Mouse (Mus musculus) heart, embryonic 13.5 days (tissue): Measurements from ENCODE around the gene 4930544D05Rik. TPM values are rescaled to one million over a fixed set of nuclear protein-coding genes. Genes with fewer than 3 reads are reported as not detected.

Experiments used
- ATAC-seq: fragments of 200-750 bp; cut with Nextera tagmentation; 2 replicates; pipeline ENCODE4 v1.8.0; 2017; ENCODE audit warnings: moderate TSS enrichment; ENCODE audit not compliant: insufficient number of reproducible peaks, low FRiP score, low TSS enrichment; ENCODE audit errors: extremely low read depth
- H3K27ac ChIP-seq: fragments of 300-500 bp; sonication (generic); replicated peaks from 2 replicates; pipeline ENCODE4 v1.5.1; 2015; ENCODE audit warnings: moderate library complexity, mild to moderate bottlenecking, inconsistent platforms
- H3K27me3 ChIP-seq: fragments of 300-500 bp; sonication (generic); replicated peaks from 2 replicates; pipeline ENCODE4 v1.6.1; 2015; ENCODE audit warnings: mild to moderate bottlenecking, inconsistent platforms
- H3K36me3 ChIP-seq: fragments of 300-500 bp; sonication (generic); 2 replicates; pipeline ENCODE4 v1.6.1; 2015; ENCODE audit warnings: mild to moderate bottlenecking, inconsistent platforms
- H3K4me1 ChIP-seq: fragments of 300-500 bp; sonication (generic); 2 replicates; pipeline ENCODE4 v1.6.1; 2015; ENCODE audit warnings: inconsistent platforms
- H3K4me2 ChIP-seq: fragments of 300-500 bp; sonication (generic); 2 replicates; pipeline ENCODE4 v1.6.1; 2015; ENCODE audit warnings: inconsistent platforms, mild to moderate bottlenecking, moderate library complexity
- H3K4me3 ChIP-seq: fragments of 300-500 bp; sonication (generic); 2 replicates; pipeline ENCODE4 v1.5.1; 2015; ENCODE audit warnings: moderate library complexity, mild to moderate bottlenecking, inconsistent platforms
- H3K9ac ChIP-seq: fragments of 300-500 bp; sonication (generic); 2 replicates; pipeline ENCODE4 v1.6.1; 2015; ENCODE audit warnings: inconsistent platforms, mild to moderate bottlenecking, moderate library complexity
- H3K9me3 ChIP-seq: fragments of 300-500 bp; sonication (generic); 2 replicates; pipeline ENCODE4 v1.6.1; 2016; ENCODE audit warnings: inconsistent platforms
- WGBS: fragments of 180-500 bp; shearing (Covaris S2); methylation state at CpG from one replicate; pipeline ENCODE4 v1.1.7; 2015; ENCODE audit warnings: mixed read lengths; 5-methylcytosine and 5-hydroxymethylcytosine counted together
- polyA plus RNA-seq: library from polyadenylated mRNA; unstranded; fragments of >200 nt; fragmentation: Nextera tagmentation; extraction: Ambion mirVana; gene quantifications from 2 replicates; pipeline ENCODE4 v1.2.1, GENCODE M21; 2015

Gene 4930544D05Rik
- polyA plus RNA-seq, 1 experiment from 2014 or later, result not detected

- 64% methylated on average over 3 of the region's 3 CpGs for WGBS
- H3K4me3 ChIP-seq, result no peak overlapping the region
- no peak for ATAC-seq
- H3K27me3 ChIP-seq, result no peaks in the 10 kb centered on the region
- no peak overlapping the region for H3K9ac ChIP-seq
- no peak overlapping the region for H3K4me2 ChIP-seq
- H3K36me3 ChIP-seq, result no peaks in the 10 kb centered on the region
- H3K4me1 ChIP-seq, result peaks cover 74% of the 10 kb centered on the region
- H3K9me3 ChIP-seq, result no peaks in the 10 kb centered on the region
- H3K27ac ChIP-seq, result no peak overlapping the region
Observed at GRCm38 (mm10) chr11:70582196-70582595, 33.5 kb upstream of the 4930544D05Rik start.

GRCm38 (mm10) chr11:70583022-70583714, 32.5 kb upstream of the 4930544D05Rik start:
- no peak overlapping the region for H3K9ac ChIP-seq
- no peaks in the 10 kb centered on the region for H3K9me3 ChIP-seq
- H3K4me2 ChIP-seq, result no peak overlapping the region
- H3K4me3 ChIP-seq, result no peak overlapping the region
- 0 out of 2 replicates have a peak overlapping the region, but pooled peaks have one; percentile 26 for H3K27ac ChIP-seq
- no peaks in the 10 kb centered on the region for H3K36me3 ChIP-seq
- peaks cover 68% of the 10 kb centered on the region for H3K4me1 ChIP-seq
- no peak for ATAC-seq
- WGBS, result 55% methylated on average over 6 of the region's 6 CpGs
- no peaks in the 10 kb centered on the region for H3K27me3 ChIP-seq

- Histone ChIP-seq H3K4me3 (no peak overlapping the region), H3K27me3 (no peaks in the 10 kb centered on the region), H3K9me3 (no peaks in the 10 kb centered on the region), H3K4me2 (no peak overlapping the region), H3K9ac (no peak overlapping the region), H3K36me3 (no peaks in the 10 kb centered on the region), H3K4me1 (peaks cover 63% of the 10 kb centered on the region), H3K27ac (no peak overlapping the region)
- ATAC-seq, result no peak
- 90% methylated on average over 7 of the region's 7 CpGs for WGBS
Observed at GRCm38 (mm10) chr11:70583775-70584174, 31.9 kb upstream of the 4930544D05Rik start.

GRCm38 (mm10) chr11:70585457-70585856, 30.2 kb upstream of the 4930544D05Rik start:
- Histone ChIP-seq H3K27ac (peak overlapping the region; percentile 45), H3K9me3 (no peaks in the 10 kb centered on the region), H3K9ac (no peak overlapping the region), H3K4me1 (peaks cover 47% of the 10 kb centered on the region), H3K36me3 (no peaks in the 10 kb centered on the region), H3K4me3 (no peak overlapping the region), H3K4me2 (no peak overlapping the region), H3K27me3 (no peaks in the 10 kb centered on the region)
- ATAC-seq, result no peak
- 52% methylated on average over 7 of the region's 7 CpGs for WGBS

GRCm38 (mm10) chr11:70586261-70586660, 29.4 kb upstream of the 4930544D05Rik start:
- Histone ChIP-seq H3K4me3 (no peak overlapping the region), H3K4me1 (peaks cover 42% of the 10 kb centered on the region), H3K4me2 (no peak overlapping the region), H3K36me3 (no peaks in the 10 kb centered on the region), H3K27ac (no peak overlapping the region), H3K9me3 (no peaks in the 10 kb centered on the region), H3K27me3 (no peaks in the 10 kb centered on the region), H3K9ac (no peak overlapping the region)
- WGBS, result 84% methylated on average over 3 of the region's 3 CpGs
- no peak for ATAC-seq

- H3K4me3 ChIP-seq, result no peak overlapping the region
- no peaks in the 10 kb centered on the region for H3K9me3 ChIP-seq
- 81% methylated on average over 5 of the region's 5 CpGs for WGBS
- no peak for ATAC-seq
- no peak overlapping the region for H3K27ac ChIP-seq
- no peaks in the 10 kb centered on the region for H3K36me3 ChIP-seq
- no peaks in the 10 kb centered on the region for H3K27me3 ChIP-seq
- H3K4me2 ChIP-seq, result no peak overlapping the region
- no peak overlapping the region for H3K9ac ChIP-seq
- peaks cover 40% of the 10 kb centered on the region for H3K4me1 ChIP-seq
Observed at GRCm38 (mm10) chr11:70586954-70587353, 28.7 kb upstream of the 4930544D05Rik start.

- Histone ChIP-seq H3K27me3 (no peaks in the 10 kb centered on the region), H3K27ac (no peak overlapping the region), H3K9me3 (no peaks in the 10 kb centered on the region), H3K4me1 (peaks cover 21% of the 10 kb centered on the region), H3K9ac (no peak overlapping the region), H3K4me2 (no peak overlapping the region), H3K36me3 (no peaks in the 10 kb centered on the region), H3K4me3 (no peak overlapping the region)
- ATAC-seq, result no peak
- 76% methylated on average over 1 of the region's 1 CpGs for WGBS
Observed at GRCm38 (mm10) chr11:70591733-70592132, 23.9 kb upstream of the 4930544D05Rik start.

- 63% methylated on average over 15 of the region's 15 CpGs for WGBS
- Histone ChIP-seq H3K4me2 (no peak overlapping the region), H3K36me3 (peaks cover 25% of the 10 kb centered on the region), H3K4me3 (no peak overlapping the region), H3K9me3 (no peaks in the 10 kb centered on the region), H3K9ac (no peak overlapping the region), H3K27ac (no peak overlapping the region), H3K27me3 (no peaks in the 10 kb centered on the region), H3K4me1 (peaks cover 26% of the 10 kb centered on the region)
- ATAC-seq, result no peak
Observed at GRCm38 (mm10) chr11:70594253-70594989, 21.2 kb upstream of the 4930544D05Rik start.

- no peaks in the 10 kb centered on the region for H3K27me3 ChIP-seq
- no peak overlapping the region for H3K4me2 ChIP-seq
- peaks cover 26% of the 10 kb centered on the region for H3K4me1 ChIP-seq
- no peaks in the 10 kb centered on the region for H3K9me3 ChIP-seq
- WGBS, result 51% methylated on average over 2 of the region's 2 CpGs
- peaks cover 32% of the 10 kb centered on the region for H3K36me3 ChIP-seq
- no peak overlapping the region for H3K4me3 ChIP-seq
- no peak for ATAC-seq
- H3K9ac ChIP-seq, result no peak overlapping the region
- H3K27ac ChIP-seq, result no peak overlapping the region
Observed at GRCm38 (mm10) chr11:70595638-70596037, 20.0 kb upstream of the 4930544D05Rik start.

GRCm38 (mm10) chr11:70596094-70596493, 19.6 kb upstream of the 4930544D05Rik start:
- H3K27ac ChIP-seq, result no peak overlapping the region; the same call in 1 of the 2 replicates

GRCm38 (mm10) chr11:70597301-70597700, 18.3 kb upstream of the 4930544D05Rik start:
- no peaks in the 10 kb centered on the region for H3K9me3 ChIP-seq
- peaks cover 26% of the 10 kb centered on the region for H3K4me1 ChIP-seq
- 74% methylated on average over 6 of the region's 6 CpGs for WGBS
- no peak overlapping the region for H3K9ac ChIP-seq
- H3K36me3 ChIP-seq, result peaks cover 43% of the 10 kb centered on the region
- no peak overlapping the region for H3K27ac ChIP-seq
- H3K4me2 ChIP-seq, result no peak overlapping the region
- no peaks in the 10 kb centered on the region for H3K27me3 ChIP-seq
- H3K4me3 ChIP-seq, result no peak overlapping the region
- ATAC-seq, result no peak

More at GRCm38 (mm10) chr11:70596094-70596493, 19.6 kb upstream of the 4930544D05Rik start:
- Histone ChIP-seq H3K4me1 (peaks cover 26% of the 10 kb centered on the region), H3K4me3 (no peak overlapping the region), H3K27me3 (no peaks in the 10 kb centered on the region), H3K4me2 (no peak overlapping the region), H3K9me3 (no peaks in the 10 kb centered on the region), H3K9ac (no peak overlapping the region), H3K36me3 (peaks cover 32% of the 10 kb centered on the region)
- no peak for ATAC-seq
- WGBS, result 72% methylated on average over 4 of the region's 4 CpGs
